Mouse (Mus musculus) stomach, adult 2 months (tissue): Measurements from ENCODE around the gene Gm3685. TPM values are rescaled to one million over a fixed set of nuclear protein-coding genes. Genes with fewer than 3 reads are reported as not detected.

Source experiments
- polyA plus RNA-seq: library from polyadenylated mRNA; depleted of rRNA; stranded (reverse); fragments of >200 nt; gene quantifications from 2 replicates; pipeline ENCODE4 v1.2.3, GENCODE M21; 2012; rRNA removed

Gene Gm3685
- polyA plus RNA-seq = not detected in 2 replicates

GRCm38 (mm10) chr14:7044870-7045269, at the start of gene Gm3685:
Gene Gm3685, minus strand, starts transcription at chr14:7044970.

GRCm38 (mm10) chr14:7026781-7027749, 17.7 kb downstream of the Gm3685 start, which contains the start of gene Gm10406:
Gene Gm10406, minus strand, starts transcription at chr14:7027449.

Other genes starting within 250 kb of the Gm3685 start
- not detected in 2 replicates for gene Gm3642, start 204.7 kb downstream of the Gm3685 start, polyA plus RNA-seq
- not detected in 2 replicates for gene Gm3667, start 155.0 kb downstream of the Gm3685 start, polyA plus RNA-seq
- gene Gm6356, start 71.2 kb downstream of the Gm3685 start, polyA plus RNA-seq = not detected in 2 replicates
- gene Gm10406, start 17.5 kb downstream of the Gm3685 start, polyA plus RNA-seq = not detected in 2 replicates
- not detected in 2 replicates for gene Gm3696, start 55.7 kb upstream of the Gm3685 start, polyA plus RNA-seq
- gene Gm6676, start 80.4 kb upstream of the Gm3685 start, polyA plus RNA-seq = not detected in 2 replicates
- gene Gm3512, start 129.6 kb upstream of the Gm3685 start, polyA plus RNA-seq = not detected in 2 replicates
- not detected in 2 replicates for gene Gm16434, start 149.6 kb upstream of the Gm3685 start, polyA plus RNA-seq
- not detected in 2 replicates for gene Gm3727, start 219.7 kb upstream of the Gm3685 start, polyA plus RNA-seq